Mouse (Mus musculus) bone marrow macrophage, adult 2 months (primary cell): ENCODE results near the gene Sec16b.

ENCODE experiments used
- CTCF ChIP-seq: IDR thresholded peaks from 2 replicates; pipeline ENCODE4 v1.5.1; 2012; ENCODE audit warnings: low read depth, mild to moderate bottlenecking, low read length, moderate library complexity
- POLR2A ChIP-seq: IDR thresholded peaks from 2 replicates; pipeline ENCODE4 v1.6.1; 2012; ENCODE audit warnings: mild to moderate bottlenecking, low read depth, low read length, borderline replicate concordance

- TF ChIP-seq CTCF = peak; percentile 83
- TF ChIP-seq POLR2A = no peak
These were observed 46.4 kb downstream of the Sec16b start for GRCm38 (mm10) chr1:157552749-157553451.
